ENCODE assay signal across 17 mouse cellular contexts in the genomic region with DNA sequence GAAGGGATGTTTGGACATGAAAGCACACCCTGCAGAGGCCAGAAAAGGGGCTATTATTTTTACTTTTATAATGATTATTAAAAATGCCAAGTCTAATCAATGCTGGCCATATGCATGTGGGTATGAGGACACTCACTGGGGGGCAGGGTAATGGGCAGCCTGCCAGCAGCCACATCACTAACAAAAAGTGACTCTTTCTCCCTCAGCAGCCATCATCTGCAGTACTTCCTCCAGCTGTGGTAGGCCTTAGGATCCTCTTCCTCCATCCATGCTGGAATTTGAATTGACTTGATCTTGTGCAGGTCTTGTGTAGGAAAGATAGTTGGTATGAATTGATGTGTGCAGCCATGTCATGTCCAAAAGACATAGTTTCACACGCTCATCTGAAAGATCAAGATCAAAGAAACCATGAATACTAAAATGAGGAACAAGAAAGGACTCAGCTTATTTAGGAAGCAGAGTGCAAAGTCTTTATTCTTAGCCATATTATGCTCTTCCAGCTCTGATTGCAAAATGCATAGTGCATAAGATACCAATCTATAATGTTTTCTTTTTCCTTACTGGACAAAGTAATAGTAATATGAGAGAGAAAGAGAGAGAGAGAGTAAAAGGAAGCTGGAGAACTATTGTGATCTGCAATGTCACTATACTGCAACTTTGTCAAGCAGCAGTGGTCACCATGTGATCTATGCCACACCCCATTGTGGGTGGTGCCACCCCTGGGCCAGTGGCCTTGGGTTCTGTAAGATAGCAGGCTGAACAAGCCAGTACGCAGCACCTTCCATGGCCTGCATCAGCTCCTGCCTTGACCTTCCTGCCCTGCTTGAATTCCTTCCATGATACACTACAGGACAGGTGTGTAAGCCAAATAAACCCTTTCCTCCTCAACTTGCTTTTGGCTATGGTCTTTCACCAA. TPM values are rescaled to one million over a fixed set of nuclear protein-coding genes. Genes with fewer than 3 reads are reported as not detected.
A peak's percentile ranks its signal among the peaks of the same experiment; 100 is the strongest.
DNase-seq lines count a peak whose midpoint lies in the region; ATAC-seq and TF ChIP-seq lines count a peak whose summit lies in the region.
"Had no signal": no experiment of that assay in that cellular context is flagged by ENCODE, and none has a peak within 500 bp of the region (broad histone marks: within the 10 kb centered on the region; RNA-seq: fewer than 3 reads in every experiment).

No protein-coding gene starts in this region.

- no peaks in the 10 kb centered on the region for H3K9me3 ChIP-seq in liver, postnatal 0 days (ENCODE audit: low read length)
- H3K9me3 ChIP-seq: neural tube, embryonic 12.5 days had no signal

- no peaks in the 10 kb centered on the region for H3K27me3 ChIP-seq in liver, postnatal 0 days (ENCODE audit: insufficient read depth, low read length)
- H3K27me3 ChIP-seq: neural tube, embryonic 12.5 days had no signal

- no peak overlapping the region for H3K27ac ChIP-seq in liver, postnatal 0 days (ENCODE audit: low read depth)
- H3K27ac ChIP-seq: heart, adult 2 months; neural tube, embryonic 12.5 days had no signal

- intact Hi-C loops in left cerebral cortex, postnatal 25 days (cut with DNase I), result no loop called here

- peak; percentile 54 for DNase-seq in lung, postnatal 36 days
- DNase-seq in lung, adult 2 months, result no peak
- peak; percentile 27 for DNase-seq in liver, postnatal 0 days
- peak; percentile 61 to 68 for DNase-seq in spleen, postnatal 4 days (ENCODE audit: low spot score in 2 of 2)
- DNase-seq in embryo, embryonic 9.5 days (ENCODE audit: extremely low spot score), result no peak
- no peak for DNase-seq in left cerebral cortex, postnatal 25 days (ENCODE audit: low spot score in 2 of 2)
- DNase-seq: cerebellum, adult 18-20 months; heart, adult 2 months; kidney, postnatal 4 days; midbrain, embryonic 14.5 days; retina, postnatal 1 day; thymus, postnatal 36 days had no signal

- no peak for TF ChIP-seq CTCF in lung, adult 2 months (IDR thresholded peaks at IDR 0.05; ENCODE audit: insufficient read depth, low read length)
- TF ChIP-seq CTCF in liver, postnatal 0 days (IDR thresholded peaks at IDR 0.05; ENCODE audit: low read depth), result no peak

- no peaks in the 10 kb centered on the region for H3K36me3 ChIP-seq in liver, postnatal 0 days (replicated peaks; ENCODE audit: insufficient read depth, low read length)
- H3K36me3 ChIP-seq: neural tube, embryonic 12.5 days had no signal

- TF ChIP-seq POLR2A in lung, adult 2 months (IDR thresholded peaks at IDR 0.05; ENCODE audit: borderline replicate concordance, extremely low read depth, low read depth, low read length), result no peak

- no peak overlapping the region for H3K4me2 ChIP-seq in liver, postnatal 0 days (ENCODE audit: low read depth, low read length)
- H3K4me2 ChIP-seq: neural tube, embryonic 12.5 days had no signal

- no peaks in the 10 kb centered on the region for H3K4me1 ChIP-seq in lung, adult 2 months (ENCODE audit: control insufficient read depth, insufficient read depth, low read length)
- 0 out of 2 replicates have a peak, but pooled peaks cover 2% of the 10 kb centered on the region for H3K4me1 ChIP-seq in liver, postnatal 0 days (ENCODE audit: insufficient read depth)
- H3K4me1 ChIP-seq: neural tube, embryonic 12.5 days had no signal

- TF ChIP-seq EP300 in liver, postnatal 0 days (IDR thresholded peaks at IDR 0.05; ENCODE audit: low read depth), result no peak

- no peak overlapping the region for H3K9ac ChIP-seq in liver, postnatal 0 days (replicated peaks)
- H3K9ac ChIP-seq: neural tube, embryonic 12.5 days had no signal

- WGBS in lung, adult 2 months, result 66% methylated on average over 2 of the region's 2 CpGs
- 52% methylated on average over 2 of the region's 2 CpGs for WGBS in liver, postnatal 0 days (ENCODE audit: insufficient replicate concordance)

- ATAC-seq in common myeloid progenitor, adult 5-6 weeks (replicated peaks; ENCODE audit: low read depth, poor library complexity, severe bottlenecking), result peak; percentile 77
- ATAC-seq in liver, postnatal 0 days, result peak; percentile 50; the same call in 1 of the 2 replicates
- no peak for ATAC-seq in inflammation-experienced regulatory T-cells, adult 6 months
- ATAC-seq: intestine, postnatal 0 days; lung, postnatal 0 days had no signal

- no peak overlapping the region for H3K4me3 ChIP-seq in lung, adult 2 months (replicated peaks; ENCODE audit: extremely low read depth, low read depth, low read length)
- no peak overlapping the region for H3K4me3 ChIP-seq in liver, postnatal 0 days (ENCODE audit: low read depth, low read length)
- H3K4me3 ChIP-seq: heart, adult 2 months; neural tube, embryonic 12.5 days had no signal

RNA-seq across cellular contexts. Expression of a gene that starts 10.3 kb away (rescaled TPM):
- polyA plus RNA-seq in lung, adult 2 months (2012; rRNA removed), result 3.0 and 5.2 TPM in 2 replicates
- 21.8 and 35.5 TPM in 2 replicates for total RNA-seq in common myeloid progenitor, adult 5-6 weeks (2017)
- 5.0 and 5.6 TPM in 2 replicates for polyA plus RNA-seq in liver, postnatal 0 days (2015; fragmentation: Nextera tagmentation; extraction: Ambion mirVana)
- 10 to 100 TPM; 24.4 to 30.1 (median 26.0) TPM for polyA plus RNA-seq in inflammation-experienced regulatory T-cells, adult 6 months (2017; shearing (Covaris generic))
- total RNA-seq in left cerebral cortex, postnatal 25 days (2021), result 10 to 100 TPM; 13.5 to 14.2 TPM

RNA-seq across cellular contexts. Expression of a gene that starts 32.1 kb away (rescaled TPM):
- polyA plus RNA-seq in lung, adult 2 months (2012; rRNA removed), result 1.7 and 2.7 TPM in 2 replicates
- total RNA-seq in common myeloid progenitor, adult 5-6 weeks (2017), result 12.7 and 13.5 TPM in 2 replicates
- polyA plus RNA-seq in liver, postnatal 0 days (2015; fragmentation: Nextera tagmentation; extraction: Ambion mirVana), result 4.1 and 5.2 TPM in 2 replicates
- 10 to 100 TPM; 22.2 to 23.1 (median 22.8) TPM for polyA plus RNA-seq in inflammation-experienced regulatory T-cells, adult 6 months (2017; shearing (Covaris generic))
- total RNA-seq in left cerebral cortex, postnatal 25 days (2021), result 10 to 100 TPM; 30.6 to 31.2 TPM

RNA-seq across cellular contexts. Expression of a gene that starts 32.1 kb away (rescaled TPM):
- 0.57 and 0.96 TPM in 2 replicates for polyA plus RNA-seq in lung, adult 2 months (2012; rRNA removed)
- total RNA-seq in common myeloid progenitor, adult 5-6 weeks (2017), result 8.7 and 8.8 TPM in 2 replicates
- polyA plus RNA-seq in liver, postnatal 0 days (2015; fragmentation: Nextera tagmentation; extraction: Ambion mirVana), result 0.54 and 0.61 TPM in 2 replicates
- 10 to 100 TPM in 1 of 3 experiments, 1 to 10 TPM in 2; 5.3 to 10.2 (median 6.1) TPM for polyA plus RNA-seq in inflammation-experienced regulatory T-cells, adult 6 months (2017; shearing (Covaris generic))
- total RNA-seq in left cerebral cortex, postnatal 25 days (2021), result 10 to 100 TPM; 11.4 to 12.2 TPM

RNA-seq across cellular contexts. Expression of a gene that starts 58.7 kb away (rescaled TPM):
- polyA plus RNA-seq in lung, adult 2 months (2012; rRNA removed), result 0.27 and 0.50 TPM in 2 replicates
- 7.5 and 8.8 TPM in 2 replicates for total RNA-seq in common myeloid progenitor, adult 5-6 weeks (2017)
- polyA plus RNA-seq in liver, postnatal 0 days (2015; fragmentation: Nextera tagmentation; extraction: Ambion mirVana), result 1.8 and 1.9 TPM in 2 replicates
- 1 to 10 TPM; 4.1 to 5.5 (median 4.9) TPM for polyA plus RNA-seq in inflammation-experienced regulatory T-cells, adult 6 months (2017; shearing (Covaris generic))
- total RNA-seq in left cerebral cortex, postnatal 25 days (2021), result 10 to 100 TPM; 10.7 to 12.4 TPM

Comparison
In these comparisons a context has a peak if more than half of its experiments do, and no peak if none do; other contexts are left out.
1. DNase-seq: peak in lung, postnatal 36 days (single experiment), liver, postnatal 0 days (single experiment) and spleen, postnatal 4 days (2 of 2); none in lung, adult 2 months (single experiment), embryo, embryonic 9.5 days (single experiment) and left cerebral cortex, postnatal 25 days (0 of 2).